Mouse (Mus musculus) retina, embryonic 14.5 days (tissue): Measurements from ENCODE around the gene Fam169a.
"Not testable (repeated sequence)": the region's sequence is repeated elsewhere in the genome, so short reads cannot be mapped to it uniquely, and the experiment has no call there.

Source experiments
- DNase-seq: peaks from one replicate; pipeline ENCODE4 v3.0.0-alpha.2; 2015; ENCODE audit warnings: low spot score

The Fam169a gene

DNA sequence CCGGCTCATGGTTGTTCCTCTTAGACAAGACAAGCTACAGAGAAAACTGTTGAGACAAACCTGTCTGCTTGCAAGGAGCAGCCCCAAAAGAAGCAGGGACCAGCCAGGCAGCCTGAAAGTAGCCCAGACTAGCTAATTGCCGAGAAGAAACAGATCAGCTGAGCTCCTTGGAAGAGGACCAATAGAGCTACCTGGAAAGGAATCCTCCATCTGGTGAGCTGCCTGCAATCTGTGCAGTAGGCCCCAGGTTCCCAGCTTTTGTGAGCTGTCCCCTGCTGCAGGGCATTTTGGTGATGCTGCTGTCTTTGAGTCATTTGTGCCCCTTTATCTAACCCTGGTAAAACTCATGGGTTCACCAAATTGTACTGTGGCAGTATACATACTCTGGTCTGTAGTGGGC is 13.1 kb downstream of the Fam169a start:
- no peak for DNase-seq

DNA sequence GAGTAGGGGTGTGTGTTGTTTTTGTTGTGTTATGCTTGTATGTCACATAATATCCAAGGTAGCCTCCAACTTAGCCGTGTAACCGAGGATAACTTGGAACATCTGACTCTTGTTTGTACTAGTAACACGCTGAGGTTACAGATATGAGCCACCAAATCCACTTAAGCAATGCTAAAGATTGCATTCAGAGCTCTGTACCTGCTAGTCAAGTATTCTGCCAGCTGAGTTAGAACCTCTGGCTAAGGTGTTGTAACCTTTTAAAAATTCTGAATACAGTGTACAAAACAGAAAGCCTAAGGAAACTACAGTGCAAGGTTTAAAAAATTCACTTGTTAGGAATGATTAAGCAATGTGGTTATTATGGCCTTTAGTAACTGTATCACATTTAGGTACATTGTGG is 13.5 kb downstream of the Fam169a start:
- DNase-seq: no peak

DNA sequence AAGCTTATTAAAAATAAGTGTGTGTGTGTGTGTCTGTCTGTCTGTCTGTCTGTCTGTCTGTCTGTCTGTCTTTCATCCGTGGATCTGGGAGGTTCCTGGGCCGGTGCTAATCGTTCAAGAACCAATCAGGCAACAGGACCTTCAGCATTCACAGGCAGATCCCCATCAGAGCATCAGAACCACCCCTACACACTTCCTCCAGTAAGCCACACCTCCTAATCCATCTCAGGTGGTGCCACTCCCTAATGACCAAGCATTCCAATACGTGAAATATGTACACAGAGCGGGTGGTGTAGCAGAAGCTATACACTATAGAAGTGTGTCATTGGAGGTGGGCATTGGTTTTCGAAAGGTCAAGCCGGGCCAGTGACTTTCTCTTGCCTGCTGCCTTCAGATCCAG is 15.3 kb downstream of the Fam169a start:
- no peak for DNase-seq

DNA sequence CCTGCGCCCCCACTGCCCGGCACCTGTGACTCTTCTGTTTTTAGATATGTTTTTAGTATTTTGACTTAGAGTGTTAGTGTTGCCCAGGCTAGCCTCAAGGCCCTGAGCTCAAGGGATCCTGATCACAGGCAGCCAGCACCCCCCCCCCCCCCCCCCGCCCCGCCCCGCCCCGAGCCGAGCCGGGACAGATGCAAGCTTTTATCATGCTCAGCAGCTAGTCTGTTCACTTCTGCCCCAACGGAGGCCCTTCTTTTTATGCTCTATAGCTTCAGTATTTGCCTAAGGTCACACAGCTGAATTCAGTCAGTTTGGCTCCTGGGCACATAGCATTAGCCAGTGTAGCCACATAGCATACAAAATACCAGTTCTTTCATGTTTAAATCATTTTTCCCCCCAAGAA is 19.2 kb downstream of the Fam169a start:
- no peak for DNase-seq

DNA sequence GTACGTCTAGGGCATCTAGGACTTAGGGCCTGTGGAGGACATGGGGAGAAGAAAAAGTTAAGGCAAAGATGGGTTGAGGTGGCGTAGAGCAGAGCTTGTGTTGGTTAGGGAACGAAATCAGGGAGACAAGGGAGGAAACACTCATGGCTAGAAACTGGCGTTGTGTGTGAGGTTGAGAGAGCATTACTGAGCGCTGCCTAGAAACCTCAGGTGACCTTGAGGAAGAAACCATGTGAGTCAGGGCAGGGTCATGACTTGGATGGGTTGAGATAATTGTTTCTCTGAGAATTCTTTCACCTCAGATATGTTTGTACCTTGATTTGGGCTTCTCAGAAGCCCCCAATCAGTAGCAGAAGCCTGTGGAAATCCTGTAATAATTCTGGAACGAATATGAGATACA is 20.3 kb downstream of the Fam169a start:
- no peak for DNase-seq

DNA sequence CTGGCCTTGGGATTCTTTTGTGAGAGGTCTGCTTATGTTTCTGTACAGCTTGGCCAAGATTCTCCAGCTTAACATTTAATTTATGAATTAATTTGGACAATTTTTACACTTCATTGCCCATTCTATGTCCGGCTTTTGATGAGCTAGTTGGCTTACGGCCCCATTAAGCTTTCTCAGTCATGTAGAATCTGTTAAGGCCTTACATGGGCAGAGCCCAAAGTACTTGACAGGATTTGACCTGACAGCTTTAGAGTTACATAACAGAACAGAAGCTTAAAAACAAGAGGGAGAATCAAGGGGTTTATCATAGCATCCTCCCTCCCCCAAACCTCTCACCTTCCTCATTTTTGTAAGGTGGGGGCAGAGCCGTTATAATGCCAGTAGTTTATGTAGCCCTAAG is 21.1 kb downstream of the Fam169a start:
- DNase-seq: peak; percentile 89

DNA sequence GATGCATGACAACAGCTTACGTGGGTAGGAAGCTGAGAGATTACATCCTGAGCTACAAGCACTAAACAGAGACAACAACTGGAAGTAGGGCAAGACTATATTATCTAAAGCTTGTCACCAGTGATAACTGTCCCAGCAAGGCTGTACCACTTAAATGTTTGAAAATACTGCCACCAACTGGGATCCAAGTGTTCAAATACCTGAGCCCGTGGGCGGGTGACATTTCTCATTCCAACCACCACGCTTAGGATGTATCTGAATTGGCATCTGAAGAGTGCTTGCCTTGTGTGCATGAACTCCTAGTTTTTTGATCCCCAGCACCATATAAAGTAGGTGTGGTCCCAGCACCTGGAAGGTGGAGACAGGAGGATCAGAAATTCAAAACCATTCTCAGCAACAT is 28.6 kb downstream of the Fam169a start:
- no peak for DNase-seq

DNA sequence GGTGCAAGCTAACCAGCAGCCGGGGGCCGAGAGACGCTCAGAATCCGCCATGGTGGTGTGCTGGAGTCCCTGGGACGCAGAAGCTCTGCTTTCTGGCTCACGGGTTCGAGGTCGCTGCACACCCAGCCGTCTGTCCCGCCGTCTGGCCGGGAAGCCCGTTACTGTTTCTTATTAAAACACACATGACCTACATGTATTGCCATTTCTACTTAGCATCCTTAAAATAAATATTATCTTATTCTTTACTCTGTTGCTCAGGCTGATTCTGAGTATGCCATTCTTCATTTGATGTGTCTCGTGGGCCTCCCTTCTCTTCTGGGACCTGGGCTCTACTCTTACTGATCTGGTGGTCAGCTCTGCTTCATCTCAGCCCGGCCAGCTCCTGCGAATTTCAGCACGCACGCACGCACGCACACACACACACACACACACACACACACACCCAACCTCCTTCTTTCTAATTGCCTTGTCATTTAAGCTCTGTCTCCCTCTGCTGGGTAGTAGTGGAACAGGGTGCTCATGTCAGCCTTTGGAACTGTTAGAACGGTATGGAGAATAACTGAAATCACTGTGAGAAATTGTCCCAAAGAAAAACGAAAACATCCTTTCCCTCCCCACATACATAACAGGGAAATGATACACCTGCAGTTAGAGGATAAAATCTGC is 32.2 kb downstream of the Fam169a start, which contains the start of gene Gm6169:
TSS of gene Gm6169 (minus strand) at position 51 of the 666 bp plus-strand sequence.
- DNase-seq: peak; percentile 80

DNA sequence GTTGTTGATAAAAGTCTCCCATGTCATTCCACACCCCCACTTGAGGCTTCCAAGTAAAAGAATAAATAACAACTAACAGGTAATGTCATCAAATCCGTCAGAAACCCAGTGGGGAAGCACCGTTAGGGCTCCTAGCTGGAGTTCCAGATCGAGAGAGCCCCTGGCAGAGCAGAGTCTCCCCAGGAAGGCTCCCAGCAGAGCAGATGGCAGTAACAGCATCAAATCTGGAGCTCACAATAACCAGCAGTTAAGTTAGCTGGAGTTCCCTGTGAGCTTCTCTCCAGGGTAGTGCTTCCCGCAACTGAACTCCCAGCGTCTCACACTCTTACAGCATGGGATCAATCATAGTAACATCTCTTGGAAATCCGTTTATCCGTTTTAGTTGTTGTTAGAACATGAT is 37.9 kb downstream of the Fam169a start:
- no peak for DNase-seq

DNA sequence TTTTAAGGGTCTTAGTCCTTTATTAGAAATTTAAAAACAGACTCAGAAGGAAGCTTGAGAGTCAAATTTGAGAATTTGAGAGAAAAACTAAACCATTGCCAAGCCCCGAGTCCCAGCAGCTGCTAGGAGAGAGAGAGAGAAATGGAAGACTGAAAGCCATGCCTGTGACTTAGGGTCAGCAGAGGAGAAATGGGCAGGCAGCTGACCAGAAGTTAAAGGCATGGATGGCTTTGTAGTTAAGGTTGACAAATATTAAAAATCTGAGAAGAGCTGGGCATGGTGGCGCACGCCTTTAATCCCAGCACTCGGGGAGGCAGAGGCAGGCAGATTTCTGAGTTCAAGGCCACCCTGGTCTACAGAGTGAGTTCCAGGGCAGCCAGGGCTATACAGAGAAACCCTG is 40.6 kb downstream of the Fam169a start:
- not testable (repeated sequence) for DNase-seq

DNA sequence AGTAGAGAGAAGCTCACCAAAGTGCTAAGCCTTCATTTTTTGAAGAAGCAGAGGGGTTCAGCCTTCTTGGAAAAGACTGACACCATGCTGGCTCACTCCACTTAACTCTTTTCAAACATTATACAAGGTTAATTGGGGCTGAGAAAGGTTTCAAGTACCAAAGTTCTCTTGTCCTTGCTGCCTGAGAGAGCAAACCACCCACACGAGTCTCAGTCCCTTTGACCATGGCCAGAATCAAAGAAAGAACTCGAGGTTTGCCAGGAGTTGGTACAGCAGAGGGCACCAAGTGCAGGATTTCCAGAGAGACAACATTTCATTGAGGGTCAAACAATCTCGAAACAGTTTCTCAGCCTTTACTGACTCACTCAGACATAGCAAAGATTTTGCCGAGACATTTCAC is 42.0 kb downstream of the Fam169a start:
- DNase-seq: no peak

DNA sequence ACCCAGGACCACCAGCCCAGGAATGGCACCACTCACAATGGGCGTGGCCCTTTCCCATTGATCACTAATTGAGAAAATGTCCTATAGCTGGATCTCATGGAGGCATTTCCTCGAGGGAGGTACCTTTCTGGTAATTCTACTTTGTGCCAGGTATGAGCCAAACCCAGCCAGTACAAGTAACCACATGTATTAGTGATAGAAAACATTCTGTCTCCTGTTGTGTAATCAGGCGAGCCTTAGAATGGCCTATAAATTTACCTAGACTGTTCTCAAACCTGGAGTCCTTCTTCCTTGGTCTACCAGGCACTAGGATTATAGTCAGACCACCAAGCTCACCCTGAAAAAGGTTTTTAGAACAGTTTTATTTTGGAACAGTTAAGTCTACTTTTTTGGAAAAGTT is 54.3 kb downstream of the Fam169a start:
- DNase-seq: no peak

DNA sequence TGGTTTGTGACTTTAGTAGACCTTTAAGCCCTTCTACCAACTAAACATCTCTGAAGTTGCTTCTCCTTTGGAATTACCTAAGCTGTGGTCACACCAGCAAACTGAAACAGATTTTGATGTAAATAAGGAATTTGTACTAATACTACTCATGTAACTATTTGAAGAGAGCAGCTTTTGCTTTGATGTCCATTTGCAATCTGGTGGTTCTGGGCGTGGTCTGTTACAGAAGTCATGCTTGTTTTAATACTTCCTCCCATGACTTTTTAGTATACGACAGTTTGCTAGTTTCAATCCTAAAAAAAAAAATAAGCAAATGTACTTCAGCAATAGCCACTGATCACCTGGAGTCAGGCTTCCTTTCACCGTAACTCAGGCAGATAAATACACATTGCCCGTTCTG is 62.6 kb downstream of the Fam169a start:
- not testable (repeated sequence) for DNase-seq

DNA sequence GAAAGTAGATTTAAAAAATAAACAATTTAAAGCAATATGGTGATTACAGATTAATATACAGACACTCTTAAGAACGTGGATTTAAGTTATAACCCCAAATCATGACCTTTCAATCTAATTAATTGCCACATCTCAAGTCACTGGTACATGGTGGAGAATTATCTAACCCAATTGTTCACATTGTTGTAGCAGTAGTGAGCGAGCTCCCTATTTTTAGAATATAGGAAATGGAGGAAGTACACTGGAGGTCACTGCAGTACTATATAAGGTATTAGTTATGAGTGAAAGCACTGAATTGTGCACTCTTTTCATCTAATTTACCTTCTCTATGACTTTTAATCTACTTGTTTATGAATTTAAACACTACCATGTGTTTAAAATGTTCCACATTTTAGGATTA is 63.3 kb downstream of the Fam169a start:
- not testable (repeated sequence) for DNase-seq

DNA sequence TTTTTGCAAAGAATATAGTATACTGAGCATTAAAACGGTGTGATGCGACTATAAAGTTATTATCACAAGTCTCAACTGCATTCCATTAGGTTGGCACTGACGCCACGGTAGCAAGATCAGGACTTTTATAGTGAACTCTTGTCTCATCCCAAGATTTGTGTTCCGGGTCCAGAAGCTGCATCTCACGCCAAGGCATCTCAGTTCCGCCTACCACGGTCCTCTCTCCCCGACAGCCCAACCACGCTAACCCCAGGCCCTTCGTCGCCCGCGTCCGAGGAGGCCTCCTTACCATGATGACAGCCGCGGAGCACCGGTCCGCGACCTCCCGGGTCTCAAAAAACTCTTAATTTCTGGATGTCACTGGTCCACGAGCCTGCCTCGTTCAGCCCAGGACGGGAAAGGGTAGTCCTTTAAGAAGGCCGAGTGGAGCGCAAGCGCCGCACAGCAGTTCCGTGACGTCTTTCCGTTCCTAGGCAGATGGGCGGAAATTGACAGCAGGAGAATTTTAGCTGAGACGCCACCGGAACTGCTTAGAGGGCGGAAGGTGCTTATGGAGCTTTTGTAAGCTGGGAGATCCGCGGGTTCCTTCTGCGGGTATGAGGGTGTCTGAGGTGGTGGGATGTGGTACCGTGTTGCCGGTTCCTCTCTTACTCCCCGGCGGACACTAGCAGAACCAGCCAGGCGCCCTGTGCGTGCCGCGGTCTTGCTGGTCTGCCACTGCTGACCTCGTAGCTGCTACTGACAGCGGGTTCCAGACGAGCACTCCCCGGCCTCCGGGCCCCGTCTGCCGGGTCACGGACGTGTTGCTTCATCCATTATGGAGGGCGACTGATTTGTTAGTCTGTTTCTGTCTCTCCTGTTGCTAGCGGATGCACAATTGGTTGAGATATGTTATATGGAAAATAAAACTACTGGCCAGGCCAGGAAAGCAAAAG is 70.6 kb downstream of the Fam169a start, which contains the start of the genes Gfm2 and Nsa2:
TSS of gene Gfm2 (plus strand) at position 472 of the 935 bp plus-strand sequence.
TSS of gene Nsa2 (minus strand) at position 472 of the 935 bp plus-strand sequence.
- DNase-seq: peak; percentile 97

DNA sequence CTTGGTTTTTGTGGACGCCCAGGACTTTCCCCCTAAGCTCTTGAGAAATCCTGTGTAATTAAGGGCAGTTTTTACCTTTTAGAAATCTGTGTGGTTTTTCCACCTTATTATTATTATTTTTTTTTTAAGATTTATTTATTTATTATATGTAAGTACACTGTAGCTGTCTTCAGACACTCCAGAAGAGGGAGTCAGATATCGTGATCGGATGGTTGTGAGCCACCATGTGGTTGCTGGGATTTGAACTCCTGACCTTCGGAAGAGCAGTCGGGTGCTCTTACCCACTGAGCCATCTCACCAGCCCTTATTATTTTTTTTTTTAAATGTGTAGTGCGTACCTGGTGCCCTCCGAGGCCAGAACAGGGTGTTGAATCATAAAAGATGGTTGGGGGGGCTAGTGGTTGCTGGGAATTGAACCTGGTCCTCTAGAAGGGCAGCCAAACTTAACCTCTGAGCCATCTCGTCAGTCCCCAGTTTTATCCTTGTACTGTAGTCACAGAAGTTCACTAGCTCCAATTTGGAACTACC is 71.4 kb downstream of the Fam169a start:
- not testable (repeated sequence) for DNase-seq

DNA sequence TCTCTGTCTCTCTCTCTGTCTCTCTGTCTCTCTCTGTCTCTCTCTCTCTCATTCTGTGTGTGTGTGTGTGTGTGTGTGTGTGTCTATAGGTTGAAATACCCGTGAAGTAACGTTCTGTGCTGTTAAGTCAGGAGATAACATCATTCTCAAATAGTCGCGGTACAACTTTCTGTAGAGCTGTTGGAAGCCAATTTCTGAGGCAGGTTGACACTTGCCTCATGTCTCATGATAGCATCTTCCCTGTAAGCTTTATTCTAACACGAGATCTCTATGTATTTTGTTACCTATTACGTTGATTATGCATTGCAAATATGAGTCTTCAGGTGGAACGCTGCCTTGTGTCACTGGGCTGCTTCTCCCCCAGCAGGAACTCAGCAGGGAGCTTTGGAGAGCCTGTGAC is 75.2 kb downstream of the Fam169a start:
- DNase-seq: no peak

DNA sequence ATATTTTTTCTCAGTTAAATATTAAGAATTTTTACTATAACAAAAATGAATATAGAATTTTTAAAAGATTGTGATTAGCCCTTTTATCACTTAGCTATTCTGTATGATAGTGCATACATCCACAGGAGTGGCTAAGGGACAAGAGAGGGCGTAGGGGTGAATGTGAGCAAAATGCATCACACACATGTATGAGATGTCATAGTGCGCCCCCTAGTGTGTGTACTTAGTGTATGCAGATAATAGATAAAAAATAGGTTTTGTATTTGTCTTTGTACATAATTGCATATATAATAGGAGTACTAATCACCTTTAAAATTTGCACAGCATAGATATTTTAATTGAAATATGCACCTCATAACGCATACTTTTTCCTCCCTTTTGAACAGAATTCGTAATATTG is 78.7 kb downstream of the Fam169a start:
- peak; percentile 84 for DNase-seq

DNA sequence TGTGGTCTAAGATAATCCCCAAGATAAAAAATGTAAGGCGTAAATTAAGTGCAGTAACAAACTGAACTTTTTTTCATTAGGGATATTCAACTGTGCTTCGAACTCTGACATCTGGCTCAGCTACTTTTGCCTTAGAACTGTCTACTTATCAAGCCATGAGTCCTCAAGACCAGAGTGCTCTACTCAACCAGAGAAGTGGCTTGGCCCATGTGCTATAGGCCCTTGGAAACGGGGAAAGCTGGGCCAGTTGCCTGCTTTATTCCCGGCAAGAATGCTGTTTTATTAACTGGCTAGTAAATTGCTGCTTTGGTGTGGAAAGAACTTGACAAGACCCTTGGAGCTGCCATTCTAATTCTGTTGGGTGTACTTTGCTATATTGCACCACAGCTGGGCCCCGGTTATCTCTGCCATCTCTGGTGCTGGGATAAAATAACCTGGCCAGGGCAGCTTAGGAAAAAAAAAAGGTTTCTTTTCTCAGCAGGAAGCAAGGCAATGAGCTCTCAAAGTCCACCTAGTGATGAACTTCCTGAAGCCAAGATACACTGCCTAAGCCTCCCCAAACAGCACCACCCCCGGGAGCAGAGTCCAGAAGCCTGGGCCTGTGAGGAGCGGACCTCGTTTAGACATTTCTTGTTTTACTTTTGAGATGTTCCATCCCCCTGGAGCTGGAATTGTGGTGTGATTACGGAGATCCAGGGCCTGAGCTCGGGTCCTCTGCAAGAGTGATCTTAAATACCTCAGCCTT is 108.6 kb downstream of the Fam169a start:
- DNase-seq: no peak

DNA sequence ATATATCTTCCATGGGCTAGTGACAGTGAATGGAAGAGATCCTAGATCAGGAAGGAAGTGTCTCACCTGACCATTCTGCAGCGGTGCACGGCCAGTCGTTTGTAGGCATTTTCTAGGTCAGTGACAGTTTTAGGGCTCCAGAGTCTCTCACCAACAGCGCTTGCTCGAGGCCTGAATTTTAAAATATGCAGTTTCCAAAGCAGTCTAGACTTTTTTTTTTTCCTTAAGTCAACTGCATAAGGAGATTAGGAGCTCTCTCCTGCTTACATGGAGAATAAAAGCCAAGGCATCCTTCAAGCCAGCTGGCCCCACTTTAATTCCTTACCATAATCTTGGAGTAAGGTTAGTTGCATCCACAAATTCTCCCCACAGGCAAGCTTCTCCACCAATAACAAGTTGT is 109.6 kb downstream of the Fam169a start:
- DNase-seq: no peak

DNA sequence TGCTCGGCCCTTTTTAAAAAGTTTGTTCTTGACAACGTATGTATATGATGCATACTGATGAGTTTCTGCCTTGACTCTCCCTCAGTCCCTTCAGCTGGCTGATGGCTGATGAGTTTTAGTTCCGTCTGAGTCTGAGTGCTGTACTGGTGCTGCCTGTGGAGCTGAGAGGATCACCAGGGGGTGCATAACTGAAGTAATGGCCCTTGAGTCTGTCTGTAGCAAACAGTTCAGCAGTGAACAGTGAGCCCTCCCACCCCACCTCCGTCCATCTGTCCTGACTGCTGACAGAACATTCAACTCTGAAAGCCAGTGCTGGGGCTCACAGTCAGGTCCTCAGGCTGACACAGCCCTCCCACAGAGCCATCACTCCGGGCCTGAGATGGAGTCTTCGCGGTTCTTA is 111.9 kb downstream of the Fam169a start:
- no peak for DNase-seq
